Mouse (Mus musculus) embryo, embryonic 9.5 days (tissue): ENCODE measurements at regions not wholly inside any gene's neighbourhood (a gene's known extent, or its start where the extent isn't known, plus 50 kb on each side); places are given as distances from the start of the nearest gene placed in this dataset.
A peak's percentile ranks its signal among the peaks of the same experiment; 100 is the strongest.

Source experiments
- DNase-seq: peaks from one replicate; pipeline ENCODE4 v3.0.0-alpha.2; 2017; ENCODE audit errors: extremely low spot score

DNA sequence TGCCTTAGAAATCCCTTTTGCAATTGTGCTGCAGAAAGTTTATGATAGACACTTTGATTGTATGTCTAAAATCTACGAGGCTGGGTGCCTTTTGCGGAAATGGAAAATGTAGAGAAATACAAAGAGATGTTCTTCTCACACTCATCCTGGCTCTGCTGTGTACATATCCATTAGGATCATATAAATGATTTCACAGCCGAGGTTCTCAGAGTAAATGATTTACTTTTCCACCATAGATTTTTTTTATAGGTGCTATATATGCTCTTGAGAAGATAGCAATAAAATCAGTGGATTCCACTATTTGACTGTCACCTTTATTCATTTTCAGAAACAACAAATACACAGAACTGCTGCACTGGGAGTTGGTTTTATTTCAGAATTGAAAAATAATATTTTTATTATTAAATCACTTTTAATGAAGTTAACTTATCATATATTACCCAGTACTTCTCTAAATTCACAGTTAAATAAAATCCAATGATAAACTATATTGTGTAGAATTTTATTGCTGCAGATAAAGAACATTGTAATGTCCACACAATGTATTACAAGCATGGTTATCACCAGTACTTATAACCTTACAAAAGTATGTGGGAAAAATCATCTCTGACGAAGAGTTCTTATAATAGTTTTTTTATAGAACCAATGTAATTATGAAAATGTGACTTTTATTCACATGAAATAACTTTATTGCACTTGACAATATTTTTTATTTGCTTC is 1385.8 kb downstream of the Pcdh7 start:
- DNase-seq = no peak

DNA sequence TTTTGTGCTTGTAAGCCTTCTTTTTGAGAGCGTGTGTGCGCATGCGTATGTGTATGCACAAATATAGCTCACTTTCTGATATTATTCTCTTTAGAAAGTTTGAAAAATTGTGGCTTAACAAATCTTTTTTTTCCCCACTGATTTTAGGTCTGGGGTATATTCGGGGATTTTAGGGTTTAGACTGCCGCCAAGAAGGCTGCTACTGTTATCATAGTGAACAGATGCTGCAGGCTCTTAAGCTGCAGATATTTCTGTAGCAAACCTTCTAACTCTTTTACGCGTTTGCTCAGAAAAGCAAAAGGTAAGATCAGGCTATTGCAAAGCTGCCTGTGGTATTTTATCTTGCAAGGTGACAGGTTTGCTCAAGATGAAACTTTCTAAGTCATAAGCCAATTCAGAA is 1420.5 kb downstream of the Pcdh7 start:
- DNase-seq = no peak

DNA sequence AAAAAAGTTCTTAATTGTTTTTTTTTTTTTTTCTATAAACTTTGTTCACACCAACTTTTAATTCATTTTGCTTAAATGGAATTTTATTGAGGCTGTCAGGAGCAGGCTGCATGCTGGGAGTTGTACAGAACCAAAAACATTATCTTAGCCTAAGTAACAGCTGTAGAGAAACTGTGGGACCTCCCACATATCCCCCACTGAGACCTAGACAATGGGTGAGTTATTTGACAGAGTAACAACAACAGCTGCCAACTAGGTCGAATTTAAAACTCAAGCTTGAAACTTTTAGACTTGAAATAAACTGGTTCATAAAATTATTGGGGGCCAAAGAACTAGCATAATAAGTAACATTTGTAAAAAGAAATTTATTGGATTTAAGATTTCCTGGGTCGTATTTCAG is 1421.0 kb downstream of the Pcdh7 start:
- DNase-seq = peak; percentile 7
